Mouse (Mus musculus) lung, postnatal 0 days (tissue): Measurements from ENCODE around the gene Adamts17.

ENCODE experiments used
- CTCF ChIP-seq: IDR thresholded peaks from 2 replicates; pipeline ENCODE4 v1.5.1; 2016; ENCODE audit warnings: antibody characterized with exemption, mild to moderate bottlenecking
- EP300 ChIP-seq: IDR thresholded peaks from 2 replicates; pipeline ENCODE4 v1.6.1; 2016; ENCODE audit warnings: antibody characterized with exemption, mild to moderate bottlenecking, control low read depth

GRCm38 (mm10) chr7:66936911-66937310, 97.4 kb downstream of the Adamts17 start:
- TF ChIP-seq CTCF (no peak), EP300 (no peak)
